Mouse (Mus musculus) lung, adult 2 months (tissue): ENCODE results near the gene Zfhx3. TPM values are rescaled to one million over a fixed set of nuclear protein-coding genes. Genes with fewer than 3 reads are reported as not detected.

Experiments
- DNase-seq: peaks from one replicate; pipeline ENCODE4 v3.0.0; 2022
- H3K4me1 ChIP-seq: fragments of 200-500 bp; 2 replicates; pipeline ENCODE4 v1.6.1; 2011; ENCODE audit warnings: low read length; ENCODE audit not compliant: control insufficient read depth, insufficient read depth
- H3K4me3 ChIP-seq: fragments of 200-500 bp; replicated peaks from 2 replicates; pipeline ENCODE3; 2011; ENCODE audit warnings: low read depth, mild to moderate bottlenecking, control low read depth, low read length; ENCODE audit errors: extremely low read depth
- CTCF ChIP-seq: fragments of 200-500 bp; IDR thresholded peaks from 2 replicates; pipeline ENCODE4 v1.5.1; 2011; ENCODE audit warnings: mild to moderate bottlenecking, low read length, control low read depth; ENCODE audit not compliant: insufficient read depth
- POLR2A ChIP-seq: fragments of 200-500 bp; IDR thresholded peaks from 2 replicates; pipeline ENCODE4 v1.6.1; 2011; ENCODE audit warnings: low read depth, mild to moderate bottlenecking, control low read depth, low read length, borderline replicate concordance; ENCODE audit errors: extremely low read depth
- WGBS: fragments of 180-500 bp; shearing (Covaris S2); methylation state at CpG from one replicate; pipeline ENCODE4 v1.1.7; 2018; 5-methylcytosine and 5-hydroxymethylcytosine counted together
- polyA plus RNA-seq: library from polyadenylated mRNA; depleted of rRNA; stranded (reverse); fragments of >200 nt; gene quantifications from 2 replicates; pipeline ENCODE4 v1.2.3, GENCODE M21; 2012

The Zfhx3 gene
- polyA plus RNA-seq, 1 experiment, result 8.0 TPM

GRCm38 (mm10) chr8:108846827-108847226 is 904.4 kb downstream of the Zfhx3 start:
- DNase-seq, result no peak
- WGBS, result 62% methylated on average over 11 of the region's 11 CpGs

GRCm38 (mm10) chr8:108847356-108847755 is 904.9 kb downstream of the Zfhx3 start:
- no peak for DNase-seq
- TF ChIP-seq CTCF (no peak), POLR2A (no peak)
- no peak overlapping the region for H3K4me3 ChIP-seq
- 48% methylated on average over 2 of the region's 2 CpGs for WGBS
- no peaks in the 10 kb centered on the region for H3K4me1 ChIP-seq

More at GRCm38 (mm10) chr8:108846827-108847226, 904.4 kb downstream of the Zfhx3 start:
- no peak overlapping the region for H3K4me3 ChIP-seq
- TF ChIP-seq POLR2A (no peak), CTCF (no peak)
- H3K4me1 ChIP-seq, result no peaks in the 10 kb centered on the region

- no peak for DNase-seq
- WGBS, result 61% methylated on average over 3 of the region's 3 CpGs
- H3K4me3 ChIP-seq, result no peak overlapping the region
- no peak for TF ChIP-seq POLR2A
- TF ChIP-seq CTCF, result no peak
- no peaks in the 10 kb centered on the region for H3K4me1 ChIP-seq
These were observed 906.0 kb downstream of the Zfhx3 start for GRCm38 (mm10) chr8:108848484-108848883.

- TF ChIP-seq POLR2A (no peak), CTCF (no peak)
- no peaks in the 10 kb centered on the region for H3K4me1 ChIP-seq
- 61% methylated on average over 10 of the region's 10 CpGs for WGBS
- H3K4me3 ChIP-seq, result no peak overlapping the region
- no peak for DNase-seq
These were observed 910.6 kb downstream of the Zfhx3 start for GRCm38 (mm10) chr8:108853028-108853427.

GRCm38 (mm10) chr8:108854444-108855102 is 912.1 kb downstream of the Zfhx3 start:
- 67% methylated on average over 12 of the region's 12 CpGs for WGBS
- no peak for TF ChIP-seq POLR2A
- no peak for TF ChIP-seq CTCF
- DNase-seq, result no peak
- no peaks in the 10 kb centered on the region for H3K4me1 ChIP-seq
- no peak overlapping the region for H3K4me3 ChIP-seq

GRCm38 (mm10) chr8:108859001-108859400 is 916.6 kb downstream of the Zfhx3 start:
- no peak for TF ChIP-seq POLR2A
- no peak for TF ChIP-seq CTCF
- WGBS, result 77% methylated on average over 8 of the region's 8 CpGs
- no peaks in the 10 kb centered on the region; the same call in 1 of the 2 replicates for H3K4me1 ChIP-seq
- no peak for DNase-seq
- H3K4me3 ChIP-seq, result no peak overlapping the region

- TF ChIP-seq CTCF (no peak), POLR2A (no peak)
- no peak for DNase-seq
- Histone ChIP-seq H3K4me1 (no peaks in the 10 kb centered on the region; the same call in 1 of the 2 replicates), H3K4me3 (peak overlapping the region; percentile 10)
- WGBS, result 42% methylated on average over 9 of the region's 9 CpGs
These were observed 917.5 kb downstream of the Zfhx3 start for GRCm38 (mm10) chr8:108859983-108860382.

GRCm38 (mm10) chr8:108863440-108863839 is 921.0 kb downstream of the Zfhx3 start:
- DNase-seq, result no peak

GRCm38 (mm10) chr8:108866430-108866829 is 924.0 kb downstream of the Zfhx3 start:
- peaks cover 26% of the 10 kb centered on the region for H3K4me1 ChIP-seq
- DNase-seq, result no peak
- no peak for TF ChIP-seq POLR2A
- TF ChIP-seq CTCF, result no peak
- WGBS, result 91% methylated on average over 7 of the region's 7 CpGs
- H3K4me3 ChIP-seq, result no peak overlapping the region

More at GRCm38 (mm10) chr8:108863440-108863839, 921.0 kb downstream of the Zfhx3 start:
- peaks cover 9% of the 10 kb centered on the region for H3K4me1 ChIP-seq
- TF ChIP-seq POLR2A, result no peak
- no peak for TF ChIP-seq CTCF
- 91% methylated on average over 10 of the region's 10 CpGs for WGBS
- H3K4me3 ChIP-seq, result no peak overlapping the region
